Mouse (Mus musculus): ENCODE measurements around the gene Fitm2.

DNA sequence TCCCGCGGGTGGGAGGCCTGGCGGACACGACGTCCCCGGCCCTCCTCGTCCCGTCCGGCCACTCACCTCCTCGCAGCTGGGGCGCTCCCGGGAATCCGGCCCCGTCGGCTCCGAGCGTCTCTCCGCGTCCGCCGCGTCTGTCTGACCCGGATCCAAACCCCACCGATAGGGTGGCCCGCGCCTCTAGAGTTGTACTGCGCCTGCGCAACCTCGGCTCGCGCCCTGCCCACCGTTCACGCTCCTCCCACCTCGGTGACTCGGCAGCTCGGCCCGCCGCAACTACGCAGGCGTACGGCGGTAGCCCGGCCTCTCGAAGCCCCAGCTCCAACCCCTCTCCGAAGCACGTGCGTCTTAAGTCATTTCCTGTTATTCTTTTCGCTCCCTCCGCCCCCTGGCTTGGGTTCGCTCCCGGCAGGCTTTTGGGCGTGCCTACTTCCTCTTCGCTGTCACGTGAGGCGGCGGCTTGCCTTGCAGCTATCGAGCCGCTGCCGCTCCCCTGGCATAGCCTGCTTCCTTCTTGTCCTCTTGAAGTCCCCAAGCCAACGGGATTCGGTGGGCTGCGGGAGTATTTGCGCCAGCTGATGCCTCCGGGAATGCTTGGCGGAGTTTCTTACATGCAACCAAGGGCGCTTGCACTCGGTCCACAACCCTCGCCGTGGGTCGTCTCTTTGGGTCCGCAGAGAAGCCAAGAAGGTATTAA is 52.9 kb downstream of the Fitm2 start:
- TF ChIP-seq POLR2A (IDR thresholded peaks at IDR 0.05; ENCODE audit: extremely low read depth, insufficient read depth, low read length): peak; percentile 88
- peak; percentile 20; the same call in 1 of the 2 replicates for TF ChIP-seq CTCF (IDR thresholded peaks at IDR 0.05; ENCODE audit: low read depth, low read length)

All from liver, adult 2 months (tissue).